Mouse (Mus musculus) ovary, adult 10 weeks (tissue): ENCODE results near the gene Zfp58. TPM values are rescaled to one million over a fixed set of nuclear protein-coding genes. Genes with fewer than 3 reads are reported as not detected.

Source experiments
- polyA plus RNA-seq: library from polyadenylated mRNA; stranded (reverse); fragments of 350-450 nt; fragmentation: Illumina TruSeq; extraction: RNeasy Lipid Tissue Mini Kit (QIAGEN cat#74804); gene quantifications from one replicate; pipeline ENCODE4 v1.2.3, GENCODE M21; 2014

Gene Zfp58
- polyA plus RNA-seq = 64.3 TPM

GRCm38 (mm10) chr13:67500084-67500719 lies at the start of gene Zfp58:
Gene Zfp58, minus strand, starts transcription at chr13:67500555.

GRCm38 (mm10) chr13:67525753-67526410 lies 25.5 kb upstream of the Zfp58 start, which contains the start of the genes Gm26965 and Zfp87:
Gene Gm26965, minus strand, starts transcription at chr13:67526151.
Gene Zfp87, minus strand, starts transcription at chr13:67526177.

GRCm38 (mm10) chr13:67483625-67484423 lies 16.5 kb downstream of the Zfp58 start, which contains the start of gene Zfp874b:
Gene Zfp874b, minus strand, starts transcription at chr13:67484258.

GRCm38 (mm10) chr13:67451172-67452020 lies 49.0 kb downstream of the Zfp58 start, which contains the start of gene Zfp874a:
Gene Zfp874a, minus strand, starts transcription at chr13:67451624.

Other genes with a start within 250 kb of the Zfp58 start
- gene Zfp458, start 222.1 kb downstream of the Zfp58 start, polyA plus RNA-seq = 11.5 TPM
- 0.63 TPM for gene Zfp457, start 194.1 kb downstream of the Zfp58 start, polyA plus RNA-seq
- gene Zfp595, start 168.0 kb downstream of the Zfp58 start, polyA plus RNA-seq = 39.4 TPM
- not detected for gene Gm28044, start 140.0 kb downstream of the Zfp58 start, polyA plus RNA-seq
- gene Zfp953, start 139.9 kb downstream of the Zfp58 start, polyA plus RNA-seq = 26.2 TPM
- gene Gm28041, start 124.8 kb downstream of the Zfp58 start, polyA plus RNA-seq = not detected
- gene Zfp456, start 124.7 kb downstream of the Zfp58 start, polyA plus RNA-seq = 17.6 TPM
- gene Zfp429, start 100.7 kb downstream of the Zfp58 start, polyA plus RNA-seq = 37.0 TPM
- gene Zfp459, start 79.1 kb downstream of the Zfp58 start, polyA plus RNA-seq = 6.3 TPM
- 88.4 TPM for gene Zfp874a, start 48.9 kb downstream of the Zfp58 start, polyA plus RNA-seq
- 66.5 TPM for gene Zfp874b, start 16.3 kb downstream of the Zfp58 start, polyA plus RNA-seq
- not detected for gene Gm26965, start 25.6 kb upstream of the Zfp58 start, polyA plus RNA-seq
- 47.2 TPM for gene Zfp87, start 25.6 kb upstream of the Zfp58 start, polyA plus RNA-seq
- gene Zfp748, start 53.3 kb upstream of the Zfp58 start, polyA plus RNA-seq = 57.5 TPM
- gene Zfp729b, start 109.2 kb upstream of the Zfp58 start, polyA plus RNA-seq = 61.4 TPM
- 9.3 TPM for gene Gm49345, start 137.2 kb upstream of the Zfp58 start, polyA plus RNA-seq
- gene Zfp729a, start 137.2 kb upstream of the Zfp58 start, polyA plus RNA-seq = 57.0 TPM
- gene Zfp738, start 186.5 kb upstream of the Zfp58 start, polyA plus RNA-seq = 33.6 TPM
- gene Zfp65, start 228.6 kb upstream of the Zfp58 start, polyA plus RNA-seq = 87.1 TPM